Mouse (Mus musculus) kidney, adult 2 months (tissue): ENCODE measurements around the gene Rag2.

Experiments used
- CTCF ChIP-seq: fragments of 200-500 bp; conservative IDR thresholded peaks from 2 replicates; pipeline ENCODE4 v1.5.1; 2011; ENCODE audit warnings: low read depth, mild to moderate bottlenecking, control low read depth, low read length, moderate library complexity, mixed read lengths; ENCODE audit not compliant: insufficient read depth, insufficient read length
- POLR2A ChIP-seq: fragments of 200-500 bp; IDR thresholded peaks from one replicate; pipeline ENCODE4 v1.6.1; 2011; ENCODE audit warnings: low read depth, low read length, control low read depth

DNA sequence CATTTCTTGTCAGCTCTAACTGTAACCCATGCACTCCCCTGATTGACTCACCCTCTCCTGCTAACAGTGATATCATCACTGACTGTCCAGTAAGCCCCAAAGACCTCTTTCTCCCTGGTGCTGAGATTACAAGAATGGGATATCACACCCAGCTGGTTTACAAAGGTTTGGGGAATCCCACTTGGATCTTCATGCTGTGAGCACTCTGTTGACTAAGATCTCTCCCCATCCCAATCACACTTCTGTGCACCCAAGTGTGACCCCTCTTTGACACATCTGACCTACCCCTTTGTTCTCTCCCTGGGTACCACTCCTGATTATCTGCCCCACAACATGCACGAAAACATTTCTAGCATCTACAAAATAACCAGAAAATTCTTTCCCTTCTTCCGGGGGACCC is 23.8 kb downstream of the Rag2 start:
- TF ChIP-seq CTCF (no peak), POLR2A (no peak)
